Mouse (Mus musculus) lung, postnatal 0 days (tissue): ENCODE measurements around the gene Cuedc1. TPM values are rescaled to one million over a fixed set of nuclear protein-coding genes. Genes with fewer than 3 reads are reported as not detected.

Experiments used
- ATAC-seq: fragments of 200-750 bp; cut with Nextera tagmentation; 2 replicates; pipeline ENCODE4 v1.8.0; 2017; ENCODE audit warnings: moderate library complexity
- DNase-seq: peaks from one replicate; pipeline ENCODE4 v3.0.0-alpha.2; 2016; ENCODE audit warnings: low spot score
- H3K27ac ChIP-seq: fragments of 300-500 bp; sonication (generic); 2 replicates; pipeline ENCODE4 v1.5.1; 2014; ENCODE audit warnings: antibody characterized with exemption, mild to moderate bottlenecking, low read length, mixed read lengths
- H3K27me3 ChIP-seq: fragments of 300-500 bp; sonication (generic); replicated peaks from 2 replicates; pipeline ENCODE4 v1.6.1; 2014; ENCODE audit warnings: low read length, mixed read lengths; ENCODE audit not compliant: insufficient read depth
- H3K36me3 ChIP-seq: fragments of 300-500 bp; sonication (generic); 2 replicates; pipeline ENCODE4 v1.6.1; 2014; ENCODE audit warnings: low read length, mixed read lengths; ENCODE audit not compliant: insufficient read depth
- H3K4me1 ChIP-seq: fragments of 300-500 bp; sonication (generic); 2 replicates; pipeline ENCODE4 v1.6.1; 2014; ENCODE audit warnings: antibody characterized with exemption, low read depth, low read length, mixed read lengths; ENCODE audit not compliant: insufficient read depth
- H3K4me2 ChIP-seq: fragments of 300-500 bp; sonication (generic); replicated peaks from 2 replicates; pipeline ENCODE4 v1.6.1; 2014; ENCODE audit warnings: low read depth, mild to moderate bottlenecking, low read length, moderate library complexity, mixed read lengths
- H3K4me3 ChIP-seq: fragments of 300-500 bp; sonication (generic); 2 replicates; pipeline ENCODE4 v1.5.1; 2014; ENCODE audit warnings: low read depth, low read length
- H3K9ac ChIP-seq: fragments of 300-500 bp; sonication (generic); replicated peaks from 2 replicates; pipeline ENCODE4 v1.6.1; 2014; ENCODE audit warnings: low read depth, mild to moderate bottlenecking
- H3K9me3 ChIP-seq: fragments of 300-500 bp; sonication (generic); 2 replicates; pipeline ENCODE4 v1.6.1; 2016; ENCODE audit warnings: low read length, mixed read lengths
- CTCF ChIP-seq: IDR thresholded peaks from 2 replicates; pipeline ENCODE4 v1.5.1; 2016; ENCODE audit warnings: antibody characterized with exemption, mild to moderate bottlenecking
- EP300 ChIP-seq: IDR thresholded peaks from 2 replicates; pipeline ENCODE4 v1.6.1; 2016; ENCODE audit warnings: antibody characterized with exemption, mild to moderate bottlenecking, control low read depth
- WGBS: fragments of 180-500 bp; shearing (Covaris S2); extraction: QIAGEN DNeasy Blood & Tissue Kit; methylation state at CpG from one replicate; pipeline ENCODE4 v1.1.7; 2014; 5-methylcytosine and 5-hydroxymethylcytosine counted together
- polyA plus RNA-seq: library from polyadenylated mRNA; unstranded; fragments of >200 nt; fragmentation: Nextera tagmentation; extraction: Ambion mirVana; gene quantifications from 2 replicates; pipeline ENCODE4 v1.2.1, GENCODE M21; 2015

Cuedc1 gene
- polyA plus RNA-seq, 1 experiment from 2014 or later, result 14.6 TPM

DNA sequence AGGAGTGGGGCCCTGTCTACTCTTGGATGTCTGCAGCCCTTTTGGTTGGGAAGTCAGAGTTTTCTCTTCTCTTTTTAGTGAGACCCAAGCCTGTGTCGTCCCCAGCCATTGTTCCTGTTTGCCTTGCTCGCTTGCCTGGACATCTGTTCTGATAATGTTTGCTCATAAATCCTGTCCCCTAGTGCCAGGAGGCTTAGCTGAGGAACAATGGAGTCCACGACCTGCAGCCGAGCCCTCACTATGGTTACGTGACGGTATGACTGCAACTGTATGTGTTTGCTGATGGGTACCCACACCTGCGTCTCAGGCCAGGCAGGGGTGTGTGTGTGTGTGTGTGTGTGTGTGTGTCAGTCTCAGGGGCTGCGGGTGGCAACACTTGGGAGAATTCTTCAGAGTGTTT, 44.5 kb downstream of the Cuedc1 start:
- Histone ChIP-seq H3K4me1 (peaks cover 18% of the 10 kb centered on the region), H3K27me3 (no peaks in the 10 kb centered on the region), H3K27ac (no peak overlapping the region), H3K9ac (no peak overlapping the region), H3K9me3 (no peaks in the 10 kb centered on the region), H3K4me3 (no peak overlapping the region), H3K4me2 (no peak overlapping the region), H3K36me3 (no peaks in the 10 kb centered on the region)
- TF ChIP-seq CTCF (peak; percentile 12; the same call in 1 of the 2 replicates), EP300 (no peak)
- no peak for DNase-seq
- no peak for ATAC-seq
- WGBS, result 45% methylated on average over 8 of the region's 8 CpGs

DNA sequence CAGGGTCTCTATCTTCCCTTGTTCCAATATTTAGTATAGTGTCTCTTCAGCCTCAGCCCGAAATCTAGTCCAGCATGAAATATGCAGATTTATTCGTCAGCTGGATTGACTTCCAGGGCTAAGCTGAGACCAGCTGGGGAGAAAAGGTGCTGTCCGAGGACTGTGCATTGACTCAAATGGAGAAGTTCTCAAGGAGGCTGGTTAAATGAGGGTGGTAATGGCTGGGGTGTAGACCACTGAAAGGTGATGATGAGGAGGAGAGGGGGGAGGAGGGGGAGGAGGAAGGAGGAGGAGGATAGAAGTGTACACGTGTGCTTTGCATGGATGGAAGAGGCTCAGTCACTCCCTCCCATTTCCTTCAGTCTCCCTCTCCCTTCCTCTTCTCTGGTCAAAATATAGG, 46.2 kb downstream of the Cuedc1 start:
- Histone ChIP-seq H3K27me3 (no peaks in the 10 kb centered on the region), H3K36me3 (no peaks in the 10 kb centered on the region), H3K9ac (no peak overlapping the region), H3K27ac (no peak overlapping the region), H3K4me1 (peaks cover 25% of the 10 kb centered on the region), H3K4me3 (no peak overlapping the region), H3K4me2 (no peak overlapping the region), H3K9me3 (no peaks in the 10 kb centered on the region)
- no peak for DNase-seq
- ATAC-seq, result no peak
- WGBS, result 67% methylated on average over 4 of the region's 4 CpGs
- no peak for TF ChIP-seq CTCF
- no peak for TF ChIP-seq EP300

DNA sequence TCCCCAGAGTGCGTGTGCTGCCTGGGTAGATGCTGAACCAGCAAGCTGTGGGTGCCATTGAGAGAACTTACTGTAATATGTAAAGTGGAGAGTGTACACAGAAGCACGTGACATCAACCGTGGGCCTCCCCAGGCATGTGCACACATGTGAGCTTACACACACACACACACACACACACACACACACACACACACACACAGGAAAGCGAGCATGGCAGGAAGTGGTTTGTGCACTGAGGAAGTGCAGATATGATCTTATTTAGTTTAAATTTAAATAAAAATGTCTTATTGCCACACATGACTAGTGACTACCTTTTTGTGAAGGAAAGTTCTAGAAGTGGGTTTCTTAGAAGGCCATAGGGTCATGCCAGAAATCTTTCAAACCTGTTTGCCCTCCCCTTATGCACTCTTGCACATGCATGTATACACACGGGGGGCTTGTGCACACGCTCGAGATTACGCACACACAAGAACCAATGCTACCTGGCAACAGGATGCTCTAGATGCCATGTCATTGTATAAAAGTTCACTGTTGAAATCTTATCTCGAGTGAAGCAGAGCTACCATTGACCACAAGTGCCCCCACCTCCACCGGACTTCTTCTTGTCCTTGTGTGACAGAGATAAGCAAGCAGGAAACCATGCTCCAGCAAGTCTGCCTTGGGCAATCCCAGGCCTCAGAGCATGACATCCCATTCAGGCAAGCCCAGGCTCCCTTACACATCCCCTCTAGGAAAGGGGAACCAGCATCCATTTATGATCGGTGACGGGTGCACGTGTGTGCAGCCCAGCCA, 47.6 kb downstream of the Cuedc1 start:
- Histone ChIP-seq H3K9me3 (no peaks in the 10 kb centered on the region), H3K27ac (no peak overlapping the region), H3K9ac (no peak overlapping the region), H3K4me1 (peaks cover 25% of the 10 kb centered on the region), H3K4me3 (no peak overlapping the region), H3K4me2 (no peak overlapping the region), H3K36me3 (no peaks in the 10 kb centered on the region), H3K27me3 (no peaks in the 10 kb centered on the region)
- peak; percentile 75 for TF ChIP-seq EP300
- no peak for TF ChIP-seq CTCF
- DNase-seq (peak; percentile 51), ATAC-seq (peak; percentile 70)
- 56% methylated on average over 13 of the region's 13 CpGs for WGBS

DNA sequence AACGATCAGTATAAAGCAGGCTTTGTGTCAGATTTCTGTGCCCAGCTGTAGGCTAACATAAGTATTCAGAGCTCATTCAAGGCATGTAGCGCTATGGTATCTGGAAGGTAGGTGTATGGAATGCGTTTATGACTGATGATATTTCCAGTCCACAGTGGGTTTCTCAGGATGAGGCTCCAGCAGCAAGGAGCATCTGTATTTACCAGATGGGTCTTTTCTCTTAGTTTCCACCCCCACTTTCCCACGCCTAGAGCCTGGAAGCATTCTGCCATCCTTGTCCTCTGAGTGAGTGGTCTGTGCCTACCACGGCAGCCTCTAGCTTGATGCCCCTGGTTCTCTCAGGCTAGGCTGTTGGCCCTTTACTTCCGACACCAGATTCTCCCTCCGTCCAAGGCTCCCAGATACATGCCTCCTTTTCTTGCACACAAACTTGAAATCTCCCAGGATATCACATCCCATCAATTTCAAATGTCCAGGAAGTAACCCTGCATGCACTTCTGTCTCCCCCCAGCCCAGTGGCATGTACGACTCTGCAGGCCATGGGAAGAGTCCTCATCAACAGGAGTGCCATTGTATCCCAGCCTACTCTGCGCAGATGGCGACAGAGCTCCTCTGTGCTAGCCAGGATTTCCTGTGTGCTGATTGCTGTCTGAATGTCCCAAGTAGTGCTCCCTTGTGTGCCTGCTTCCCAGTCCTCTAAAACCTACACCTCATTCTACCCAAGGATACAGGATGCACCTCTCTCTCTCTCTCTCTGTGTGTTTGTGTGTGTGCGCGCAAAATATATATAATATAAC, 48.6 kb downstream of the Cuedc1 start:
- H3K4me2 ChIP-seq, result no peak overlapping the region
- no peak overlapping the region for H3K27ac ChIP-seq
- H3K4me3 ChIP-seq, result no peak overlapping the region
- TF ChIP-seq EP300 (no peak), CTCF (no peak)
- peaks cover 25% of the 10 kb centered on the region for H3K4me1 ChIP-seq
- H3K9ac ChIP-seq, result no peak overlapping the region
- no peaks in the 10 kb centered on the region for H3K27me3 ChIP-seq
- no peak for ATAC-seq
- DNase-seq, result no peak
- no peaks in the 10 kb centered on the region for H3K36me3 ChIP-seq
- H3K9me3 ChIP-seq, result no peaks in the 10 kb centered on the region
- WGBS, result 67% methylated on average over 12 of the region's 12 CpGs

DNA sequence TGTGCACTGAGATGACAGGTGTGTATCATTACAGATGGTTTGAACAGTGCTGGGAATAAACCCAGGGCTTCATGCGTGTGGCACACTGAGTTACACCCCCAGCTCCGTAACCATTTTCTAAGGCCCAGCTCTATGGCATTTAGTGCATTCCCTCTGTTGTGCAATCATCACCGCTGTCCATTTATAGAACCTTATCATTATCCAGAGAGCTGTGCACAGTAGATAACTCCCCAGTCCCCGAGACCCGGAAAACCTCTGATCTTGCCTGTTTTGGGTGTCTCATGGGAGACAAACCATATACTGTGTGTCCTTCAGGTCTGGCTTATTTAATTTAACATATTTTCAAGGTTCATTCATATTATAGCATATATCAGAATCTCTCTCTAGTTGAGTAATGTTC, 49.5 kb downstream of the Cuedc1 start:
- Histone ChIP-seq H3K4me1 (peaks cover 29% of the 10 kb centered on the region), H3K36me3 (no peaks in the 10 kb centered on the region), H3K27ac (no peak overlapping the region), H3K4me2 (no peak overlapping the region), H3K9ac (no peak overlapping the region), H3K27me3 (no peaks in the 10 kb centered on the region), H3K4me3 (no peak overlapping the region), H3K9me3 (no peaks in the 10 kb centered on the region)
- WGBS, result 63% methylated on average over 5 of the region's 5 CpGs
- TF ChIP-seq EP300, result no peak
- TF ChIP-seq CTCF, result no peak
- ATAC-seq (no peak), DNase-seq (no peak)

DNA sequence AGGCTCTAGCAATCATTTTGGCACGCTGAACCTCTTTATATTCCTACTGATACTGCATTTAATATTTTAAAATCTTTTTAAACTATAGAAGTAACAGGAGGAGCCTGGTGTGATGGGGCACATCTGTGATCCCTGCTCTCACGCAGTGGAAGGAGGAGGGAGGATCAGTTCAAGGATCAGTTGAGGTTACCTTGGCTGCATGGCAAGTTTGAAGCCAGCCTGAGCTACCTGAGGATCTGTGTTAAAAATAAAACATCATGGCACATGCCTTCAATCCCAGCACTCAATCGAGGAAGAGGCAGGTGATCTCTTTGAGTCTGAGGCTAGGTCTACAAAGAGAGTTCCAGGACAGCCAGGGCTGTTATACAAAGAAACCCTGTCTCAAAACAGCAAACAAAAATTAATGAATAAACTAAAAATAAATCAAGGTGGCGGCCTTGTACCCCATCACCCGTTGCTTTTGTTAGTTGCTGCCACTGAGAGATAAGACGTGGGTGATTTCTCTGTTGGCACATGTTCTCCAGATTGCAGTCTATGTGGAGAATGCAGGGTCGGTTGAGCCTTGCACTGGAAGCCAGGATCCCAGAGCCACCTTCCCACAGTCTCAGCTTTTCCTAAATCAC, 50.3 kb downstream of the Cuedc1 start:
- H3K4me3 ChIP-seq, result no peak overlapping the region
- no peaks in the 10 kb centered on the region for H3K27me3 ChIP-seq

More for the DNA sequence above, 50.3 kb downstream of the Cuedc1 start:
- no peak for TF ChIP-seq EP300
- TF ChIP-seq CTCF, result no peak
- Histone ChIP-seq H3K27ac (peak overlapping the region; percentile 74; the same call in 1 of the 2 replicates), H3K4me1 (peaks cover 29% of the 10 kb centered on the region), H3K9ac (no peak overlapping the region), H3K4me2 (no peak overlapping the region), H3K9me3 (no peaks in the 10 kb centered on the region), H3K36me3 (no peaks in the 10 kb centered on the region)
- ATAC-seq (no peak), DNase-seq (no peak)
- WGBS, result 38% methylated on average over 7 of the region's 7 CpGs
